Mouse (Mus musculus): Measurements from ENCODE around the gene Olfr90. TPM values are rescaled to one million over a fixed set of nuclear protein-coding genes. Genes with fewer than 3 reads are reported as not detected.

The Olfr90 gene
- not detected for polyA plus RNA-seq (2017; shearing (Covaris generic))

DNA sequence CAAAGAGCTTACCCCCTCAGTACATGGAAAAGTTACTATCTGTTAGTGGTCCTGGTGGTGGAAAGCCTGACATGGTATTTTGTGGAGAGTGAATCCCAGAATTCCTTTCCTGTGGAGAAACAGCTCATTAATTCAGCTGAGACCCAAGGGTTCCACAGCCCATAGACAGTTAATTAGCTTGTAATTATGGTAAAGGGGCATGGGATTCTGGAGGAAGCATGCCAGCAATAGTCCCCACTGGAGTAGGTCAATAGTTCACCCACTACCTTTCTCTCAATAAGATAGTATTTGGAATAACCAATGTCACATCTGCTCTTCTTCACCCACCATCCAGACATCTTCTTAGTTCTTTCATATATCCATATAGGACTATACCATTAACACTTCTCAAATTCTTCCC, at the start of gene Olfr90:
Gene Olfr90, minus strand, starts transcription at position 101 of the 400 bp plus-strand sequence.

DNA sequence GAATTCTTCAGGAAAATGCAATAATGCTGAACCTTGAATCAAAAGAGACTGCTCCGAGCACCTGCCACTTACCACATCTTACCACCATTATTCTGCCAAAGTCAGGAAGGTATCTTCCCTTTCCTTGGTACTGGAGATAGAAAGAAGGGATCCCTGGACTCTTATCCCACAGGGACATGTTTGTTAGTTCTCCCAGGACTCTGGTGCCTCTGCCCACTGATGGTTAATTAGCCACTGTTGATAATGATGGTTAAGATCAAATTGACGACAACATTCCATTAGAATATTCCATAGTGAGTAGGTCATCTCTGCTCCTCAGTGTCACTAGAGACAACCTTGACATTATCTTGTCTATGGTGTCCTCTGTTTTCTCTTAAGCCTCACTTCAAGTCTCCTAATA, 31.7 kb upstream of the Olfr90 start, which contains the start of gene Olfr92:
Gene Olfr92, minus strand, starts transcription at position 101 of the 400 bp plus-strand sequence.

DNA sequence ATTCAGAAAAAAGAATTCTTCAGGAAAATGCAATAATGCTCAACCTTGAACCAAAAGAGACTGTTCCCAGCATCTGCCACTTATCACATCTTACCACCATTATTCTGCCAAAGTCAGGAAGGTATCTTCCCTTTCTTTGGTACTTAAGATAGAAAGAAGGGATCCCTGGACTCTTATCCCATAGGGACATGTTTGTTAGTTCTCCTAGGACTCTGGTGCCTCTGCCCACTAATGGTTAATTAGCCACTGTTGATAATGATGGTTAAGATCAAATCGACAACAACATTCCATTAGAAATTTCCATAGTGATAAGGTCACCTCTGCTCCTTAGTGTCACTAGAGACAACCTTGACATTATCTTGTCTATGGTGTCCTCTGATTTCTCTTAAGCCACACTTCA, 9.9 kb upstream of the Olfr90 start, which contains the start of gene Olfr91:
Gene Olfr91, minus strand, starts transcription at position 101 of the 400 bp plus-strand sequence.

DNA sequence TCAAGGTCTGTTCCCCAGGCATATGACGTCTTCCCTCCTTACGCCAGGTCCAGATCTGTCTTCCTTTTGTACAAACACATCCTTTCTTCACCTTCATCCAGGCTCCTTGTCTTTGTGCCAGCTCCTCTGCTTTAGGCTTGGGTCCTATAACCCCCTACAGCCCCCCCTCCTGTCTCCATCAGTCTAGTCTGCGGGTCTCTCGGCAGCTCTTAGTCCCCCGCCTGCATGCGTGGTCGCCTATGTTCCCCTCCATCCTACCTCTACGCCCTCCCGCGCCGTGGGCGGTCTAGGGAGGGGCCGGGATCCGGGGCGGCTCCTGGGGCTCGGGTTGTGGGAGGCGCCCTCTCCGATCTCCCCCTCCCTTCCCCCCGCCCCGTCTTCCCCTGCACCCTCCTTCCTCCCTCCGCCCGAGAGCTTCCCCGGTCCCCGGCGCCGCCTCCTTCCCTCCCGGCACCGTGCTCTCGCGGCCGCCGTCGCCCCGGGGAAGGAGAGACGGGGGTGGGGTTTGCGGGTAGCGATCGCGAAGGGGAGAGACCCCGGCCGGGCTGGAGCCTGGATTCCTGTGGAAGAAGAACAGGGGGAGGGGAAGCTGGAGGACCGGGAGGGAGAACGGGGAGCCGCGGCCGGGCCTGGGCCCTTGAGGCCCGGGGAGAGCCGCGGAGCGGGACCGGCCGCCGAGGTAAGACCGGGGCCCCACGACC, 42.5 kb downstream of the Olfr90 start, which contains the start of gene Gabbr1:
Gene Gabbr1, plus strand, starts transcription at position 356 of the 701 bp plus-strand sequence.

Other genes starting within 250 kb of the Olfr90 start
- 0.35 TPM for gene Trim15, start 221.3 kb downstream of the Olfr90 start, polyA plus RNA-seq (2017; shearing (Covaris generic))
- 1.0 TPM for gene Trim10, start 218.9 kb downstream of the Olfr90 start, polyA plus RNA-seq (2017; shearing (Covaris generic))
- not detected for gene Trim40, start 198.4 kb downstream of the Olfr90 start, polyA plus RNA-seq (2017; shearing (Covaris generic))
- not detected for gene Trim31, start 190.4 kb downstream of the Olfr90 start, polyA plus RNA-seq (2017; shearing (Covaris generic))
- gene Rnf39, start 145.6 kb downstream of the Olfr90 start, polyA plus RNA-seq (2017; shearing (Covaris generic)), result 0.21 TPM
- gene Ppp1r11, start 136.8 kb downstream of the Olfr90 start, polyA plus RNA-seq (2017; shearing (Covaris generic)), result 186 TPM
- gene Znrd1, start 129.9 kb downstream of the Olfr90 start, polyA plus RNA-seq (2017; shearing (Covaris generic)), result 98.8 TPM
- 6.1 TPM for gene Znrd1as, start 129.9 kb downstream of the Olfr90 start, polyA plus RNA-seq (2017; shearing (Covaris generic))
- gene 2410137M14Rik, start 107.3 kb downstream of the Olfr90 start, polyA plus RNA-seq (2017; shearing (Covaris generic)), result not detected
- gene H2-M5, start 99.0 kb downstream of the Olfr90 start, polyA plus RNA-seq (2017; shearing (Covaris generic)), result not detected
- not detected for gene Zfp57, start 87.3 kb downstream of the Olfr90 start, polyA plus RNA-seq (2017; shearing (Covaris generic))
- gene Mog, start 65.1 kb downstream of the Olfr90 start, polyA plus RNA-seq (2017; shearing (Covaris generic)), result not detected
- gene Gabbr1, start 42.5 kb downstream of the Olfr90 start, polyA plus RNA-seq (2017; shearing (Covaris generic)), result 12.2 TPM
- 0.07 TPM for gene Olfr91, start 9.8 kb upstream of the Olfr90 start, polyA plus RNA-seq (2017; shearing (Covaris generic))
- not detected for gene Olfr92, start 31.6 kb upstream of the Olfr90 start, polyA plus RNA-seq (2017; shearing (Covaris generic))
- not detected for gene Olfr93, start 73.0 kb upstream of the Olfr90 start, polyA plus RNA-seq (2017; shearing (Covaris generic))
- gene Ubd, start 105.4 kb upstream of the Olfr90 start, polyA plus RNA-seq (2017; shearing (Covaris generic)), result 0.70 TPM
- not detected for gene Olfr94, start 112.5 kb upstream of the Olfr90 start, polyA plus RNA-seq (2017; shearing (Covaris generic))
- not detected for gene Olfr95, start 124.6 kb upstream of the Olfr90 start, polyA plus RNA-seq (2017; shearing (Covaris generic))
- not detected for gene Olfr96, start 131.6 kb upstream of the Olfr90 start, polyA plus RNA-seq (2017; shearing (Covaris generic))
- not detected for gene Olfr97, start 148.8 kb upstream of the Olfr90 start, polyA plus RNA-seq (2017; shearing (Covaris generic))
- not detected for gene Olfr98, start 175.2 kb upstream of the Olfr90 start, polyA plus RNA-seq (2017; shearing (Covaris generic))
- 138 TPM for gene H2-M3, start 181.7 kb upstream of the Olfr90 start, polyA plus RNA-seq (2017; shearing (Covaris generic))
- gene Olfr99, start 195.0 kb upstream of the Olfr90 start, polyA plus RNA-seq (2017; shearing (Covaris generic)), result 4.1 TPM
- 0.10 TPM for gene Olfr101, start 215.8 kb upstream of the Olfr90 start, polyA plus RNA-seq (2017; shearing (Covaris generic))
- not detected for gene Olfr102, start 228.6 kb upstream of the Olfr90 start, polyA plus RNA-seq (2017; shearing (Covaris generic))

Data from activated CD4-positive, CD25-positive, alpha-beta regulatory T cell, adult 9 weeks (primary cell).